Mouse (Mus musculus) T-helper 17 cell (primary cell): Measurements from ENCODE around the gene Bnip3.

ENCODE experiments used
- in situ Hi-C, 2 experiments: fragments of 300-600 bp; cut with MboI, MseI; formaldehyde crosslinking; loops; 1 replicate in 1 of 2; 2 replicates in 1 of 2; pipeline ENCODE4 v1.15.1; 2025; ENCODE audit warnings: high pct_unique_total_duplicates in 2 of 2

Bnip3 gene

GRCm38 (mm10) chr7:138845544-138846391, 63.6 kb downstream of the Bnip3 start, which contains the start of the genes Ppp2r2d and Mapk1ip1:
Gene Ppp2r2d (plus strand): TSS chr7:138846079.
Gene Mapk1ip1 (minus strand): TSS chr7:138846273.
- in situ Hi-C loops = loop anchor here (10.0 to 25.0 kb wide), 3 partner anchors 367 to 1941 kb away; partner anchors contain the start of genes Cfap46 (in 1 of the 2), Lrrc27 (in 1 of the 2) and Stk32c (in 1 of the 2)

GRCm38 (mm10) chr7:138845111-138845510, 64.2 kb downstream of the Bnip3 start:
- in situ Hi-C loops = loop anchor here (10.0 to 25.0 kb wide), 3 partner anchors 367 to 1940 kb away; partner anchors contain the start of genes Cfap46 (in 1 of the 2), Lrrc27 (in 1 of the 2) and Stk32c (in 1 of the 2)

- in situ Hi-C loops = loop anchor here (5.0 to 25.0 kb wide), 6 partner anchors 79 to 1939 kb away; partner anchors contain the start of genes Cfap46 (in 1 of the 2), Lrrc27 (in 1 of the 2) and Stk32c (in 1 of the 2)
These were observed 65.9 kb downstream of the Bnip3 start for GRCm38 (mm10) chr7:138843421-138843820.

GRCm38 (mm10) chr7:138841436-138842151, 67.7 kb downstream of the Bnip3 start:
- in situ Hi-C loops = loop anchor here (5.0 to 25.0 kb wide), 6 partner anchors 81 to 1937 kb away; partner anchors contain the start of genes Cfap46 (in 1 of the 2), Lrrc27 (in 1 of the 2) and Stk32c (in 1 of the 2)
